Mouse (Mus musculus) layer of hippocampus, postnatal 10 days (tissue): Measurements from ENCODE around the gene Spint1. TPM values are rescaled to one million over a fixed set of nuclear protein-coding genes. Genes with fewer than 3 reads are reported as not detected.

ENCODE experiments used
- DNase-seq, 2 experiments: peaks; one replicate each; pipeline ENCODE4 v3.0.0; 2021; ENCODE audit warnings: low spot score in 2 of 2
- total RNA-seq, 2 experiments: library from RNA; stranded (reverse); gene quantifications; 2 replicates each; pipeline ENCODE4 v1.2.3; 2021

Gene Spint1
- total RNA-seq, 2 experiments from 2014 or later = 0.27 to 0.59 TPM

- DNase-seq = no peak
Observed at GRCm38 (mm10) chr2:119240819-119241186, 3.6 kb downstream of the Spint1 start.

- DNase-seq = no peak
Observed at GRCm38 (mm10) chr2:119242548-119242947, 5.4 kb downstream of the Spint1 start.

- DNase-seq = no peak
Observed at GRCm38 (mm10) chr2:119245246-119245645, 8.1 kb downstream of the Spint1 start.

- no peak for DNase-seq
Observed at GRCm38 (mm10) chr2:119247904-119248303, 10.7 kb downstream of the Spint1 start.

- no peak for DNase-seq
Observed at GRCm38 (mm10) chr2:119249592-119250061, 12.5 kb downstream of the Spint1 start.

- DNase-seq = no peak
Observed at GRCm38 (mm10) chr2:119250377-119250776, 13.2 kb downstream of the Spint1 start.

GRCm38 (mm10) chr2:119250826-119251478 is 13.8 kb downstream of the Spint1 start:
- DNase-seq = peak; percentile 82 to 86

GRCm38 (mm10) chr2:119254976-119255375 is 17.8 kb downstream of the Spint1 start:
- no peak for DNase-seq

- DNase-seq = no peak
Observed at GRCm38 (mm10) chr2:119260518-119260917, 23.4 kb downstream of the Spint1 start.

GRCm38 (mm10) chr2:119261326-119261725 is 24.2 kb downstream of the Spint1 start:
- DNase-seq = no peak

GRCm38 (mm10) chr2:119262978-119263377 is 25.8 kb downstream of the Spint1 start:
- DNase-seq = no peak

- no peak for DNase-seq
Observed at GRCm38 (mm10) chr2:119263813-119264212, 26.7 kb downstream of the Spint1 start.

GRCm38 (mm10) chr2:119270286-119270642 is 33.1 kb downstream of the Spint1 start:
- no peak for DNase-seq

- DNase-seq = peak; percentile 57 to 68
Observed at GRCm38 (mm10) chr2:119270643-119271331, 33.6 kb downstream of the Spint1 start, which contains the start of gene Rhov. TSS of gene Rhov (minus strand) at chr2:119271272.

- DNase-seq = no peak
Observed at GRCm38 (mm10) chr2:119274126-119274525, 37.0 kb downstream of the Spint1 start.

- no peak for DNase-seq
Observed at GRCm38 (mm10) chr2:119276926-119277325, 39.8 kb downstream of the Spint1 start.

GRCm38 (mm10) chr2:119277810-119278209 is 40.6 kb downstream of the Spint1 start:
- no peak for DNase-seq

- DNase-seq = no peak
Observed at GRCm38 (mm10) chr2:119281899-119282565, 44.9 kb downstream of the Spint1 start.

- DNase-seq = no peak
Observed at GRCm38 (mm10) chr2:119287372-119287771, 50.2 kb downstream of the Spint1 start.

GRCm38 (mm10) chr2:119288270-119288882 is 51.2 kb downstream of the Spint1 start, which contains the start of gene Vps18:
TSS of gene Vps18 (plus strand) at chr2:119288740.
- peak; percentile 99 for DNase-seq

GRCm38 (mm10) chr2:119289014-119289416 is 51.9 kb downstream of the Spint1 start:
- DNase-seq = no peak

GRCm38 (mm10) chr2:119292281-119292680 is 55.1 kb downstream of the Spint1 start:
- no peak for DNase-seq
